Mouse (Mus musculus) kidney, adult 2 months (tissue): ENCODE data around the gene Dennd4a. TPM values are rescaled to one million over a fixed set of nuclear protein-coding genes. Genes with fewer than 3 reads are reported as not detected.

Source experiments
- DNase-seq: peaks from one replicate; pipeline ENCODE4 v3.0.0; 2021
- H3K27ac ChIP-seq: fragments of 200-500 bp; 2 replicates; pipeline ENCODE4 v1.5.1; 2012; ENCODE audit warnings: low read depth, low read length, control low read depth, inconsistent platforms; ENCODE audit not compliant: insufficient read depth
- H3K27me3 ChIP-seq: fragments of 200-500 bp; replicated peaks from 2 replicates; pipeline ENCODE4 v1.6.1; 2012; ENCODE audit warnings: mild to moderate bottlenecking, moderate library complexity, low read length, inconsistent platforms; ENCODE audit not compliant: control insufficient read depth, insufficient read depth
- H3K36me3 ChIP-seq: fragments of 200-500 bp; 2 replicates; pipeline ENCODE4 v1.6.1; 2012; ENCODE audit warnings: mild to moderate bottlenecking, moderate library complexity, low read length, inconsistent platforms; ENCODE audit not compliant: control insufficient read depth, insufficient read depth
- H3K4me1 ChIP-seq: fragments of 200-500 bp; 2 replicates; pipeline ENCODE4 v1.6.1; 2011; ENCODE audit warnings: low read length; ENCODE audit not compliant: control insufficient read depth, insufficient read depth
- H3K4me3 ChIP-seq: fragments of 200-500 bp; 2 replicates; pipeline ENCODE4 v1.5.1; 2011; ENCODE audit warnings: mild to moderate bottlenecking, low read depth, low read length, control low read depth; ENCODE audit not compliant: insufficient read depth
- CTCF ChIP-seq: fragments of 200-500 bp; conservative IDR thresholded peaks from 2 replicates; pipeline ENCODE4 v1.5.1; 2011; ENCODE audit warnings: low read depth, mild to moderate bottlenecking, control low read depth, low read length, moderate library complexity, mixed read lengths; ENCODE audit not compliant: insufficient read depth, insufficient read length
- POLR2A ChIP-seq: fragments of 200-500 bp; IDR thresholded peaks from one replicate; pipeline ENCODE4 v1.6.1; 2011; ENCODE audit warnings: low read depth, low read length, control low read depth
- WGBS: fragments of 180-500 bp; shearing (Covaris S2); methylation state at CpG from one replicate; pipeline ENCODE4 v1.1.7; 2018; 5-methylcytosine and 5-hydroxymethylcytosine counted together
- polyA plus RNA-seq: library from polyadenylated mRNA; depleted of rRNA; stranded (reverse); fragments of >200 nt; gene quantifications from 2 replicates; pipeline ENCODE4 v1.2.3, GENCODE M21; 2012

Dennd4a gene
- polyA plus RNA-seq, 1 experiment = 5.1 TPM

GRCm38 (mm10) chr9:64939281-64939680 lies 128.1 kb downstream of the Dennd4a start:
- TF ChIP-seq POLR2A = no peak
- TF ChIP-seq CTCF = no peak
- no peak overlapping the region for H3K4me3 ChIP-seq
- no peaks in the 10 kb centered on the region for H3K27me3 ChIP-seq
- H3K27ac ChIP-seq = no peak overlapping the region
- H3K4me1 ChIP-seq = no peaks in the 10 kb centered on the region
- H3K36me3 ChIP-seq = no peaks in the 10 kb centered on the region
- WGBS = 44% methylated on average over 4 of the region's 4 CpGs
- DNase-seq = no peak

- Histone ChIP-seq H3K4me1 (no peaks in the 10 kb centered on the region), H3K36me3 (no peaks in the 10 kb centered on the region), H3K27ac (no peak overlapping the region), H3K27me3 (no peaks in the 10 kb centered on the region), H3K4me3 (no peak overlapping the region)
- TF ChIP-seq POLR2A (no peak), CTCF (no peak)
- no peak for DNase-seq
- 83% methylated on average over 2 of the region's 2 CpGs for WGBS
These were observed 128.7 kb downstream of the Dennd4a start for GRCm38 (mm10) chr9:64939790-64940189.

- no peak overlapping the region for H3K4me3 ChIP-seq
- no peaks in the 10 kb centered on the region; the same call in 1 of the 2 replicates for H3K4me1 ChIP-seq
- WGBS = 73% methylated on average over 11 of the region's 11 CpGs
- TF ChIP-seq POLR2A (no peak), CTCF (no peak)
- H3K27ac ChIP-seq = no peak overlapping the region
- no peaks in the 10 kb centered on the region for H3K27me3 ChIP-seq
- DNase-seq = no peak
- H3K36me3 ChIP-seq = no peaks in the 10 kb centered on the region
These were observed 129.7 kb downstream of the Dennd4a start for GRCm38 (mm10) chr9:64940731-64941346.

DNA sequence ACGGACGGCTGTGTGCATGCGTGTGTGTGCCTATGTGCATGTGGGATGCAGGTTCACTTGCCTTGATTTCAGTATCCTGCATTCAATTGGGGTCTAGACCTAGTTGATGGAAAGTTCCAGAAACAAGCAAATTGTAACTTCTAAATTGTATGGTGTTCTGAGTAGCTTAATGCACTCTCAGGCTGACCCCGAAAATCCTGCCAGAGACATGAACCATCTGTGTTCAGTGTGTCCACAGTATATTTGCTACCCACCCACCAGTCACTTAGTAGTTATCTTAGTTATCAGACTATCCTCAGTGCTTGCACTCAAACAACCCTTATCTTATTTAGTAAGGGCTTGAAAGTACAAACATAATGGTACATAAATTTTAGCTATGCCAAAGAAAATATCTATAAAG lies 130.5 kb downstream of the Dennd4a start:
- H3K36me3 ChIP-seq = no peaks in the 10 kb centered on the region
- WGBS = 89% methylated on average over 4 of the region's 4 CpGs
- H3K4me1 ChIP-seq = no peaks in the 10 kb centered on the region; the same call in 1 of the 2 replicates
- TF ChIP-seq CTCF (no peak), POLR2A (no peak)
- no peak for DNase-seq
- no peaks in the 10 kb centered on the region for H3K27me3 ChIP-seq
- no peak overlapping the region for H3K27ac ChIP-seq
- H3K4me3 ChIP-seq = no peak overlapping the region

GRCm38 (mm10) chr9:64943997-64944396 lies 132.9 kb downstream of the Dennd4a start:
- Histone ChIP-seq H3K4me3 (no peak overlapping the region), H3K4me1 (no peaks in the 10 kb centered on the region; the same call in 1 of the 2 replicates), H3K27ac (no peak overlapping the region), H3K27me3 (no peaks in the 10 kb centered on the region), H3K36me3 (no peaks in the 10 kb centered on the region)
- no peak for DNase-seq
- TF ChIP-seq CTCF = no peak
- no peak for TF ChIP-seq POLR2A
- 40% methylated on average over 11 of the region's 11 CpGs for WGBS

GRCm38 (mm10) chr9:64947483-64948095 lies 136.4 kb downstream of the Dennd4a start:
- no peak for TF ChIP-seq POLR2A
- TF ChIP-seq CTCF = no peak
- Histone ChIP-seq H3K27me3 (no peaks in the 10 kb centered on the region), H3K27ac (no peak overlapping the region), H3K36me3 (no peaks in the 10 kb centered on the region), H3K4me3 (no peak overlapping the region), H3K4me1 (no peaks in the 10 kb centered on the region; the same call in 1 of the 2 replicates)
- 83% methylated on average over 9 of the region's 9 CpGs for WGBS
- DNase-seq = no peak

DNA sequence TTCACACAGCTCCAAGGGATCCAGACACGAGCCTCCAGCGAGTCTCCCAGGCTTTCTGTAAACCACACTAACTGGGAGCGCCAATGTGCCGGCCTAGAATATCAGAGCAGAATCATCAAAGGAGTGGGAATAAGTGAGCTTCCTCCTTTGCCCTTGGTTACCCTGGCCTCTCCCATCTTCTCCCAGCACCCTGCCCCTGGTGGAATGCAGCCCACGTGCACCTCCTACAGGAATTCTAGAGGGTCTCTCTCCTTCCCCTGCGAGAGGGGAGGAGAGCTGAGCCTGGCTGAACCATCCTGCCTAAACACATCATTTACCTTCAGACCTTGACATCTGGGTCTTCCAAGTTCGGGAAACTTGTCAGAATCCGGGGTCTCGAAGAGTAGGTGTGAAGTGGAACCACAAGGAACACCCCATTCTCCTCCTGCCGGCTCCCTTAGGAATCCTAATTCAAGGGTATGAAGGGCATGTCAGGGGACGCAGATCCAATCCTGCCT lies 140.1 kb downstream of the Dennd4a start, which contains the start of gene Slc24a1:
Gene Slc24a1 (minus strand): TSS at position 447 of the 497 bp plus-strand sequence.
- H3K27ac ChIP-seq = no peak within 1 kb of the TSS
- TF ChIP-seq CTCF (no peak), POLR2A (no peak)
- 46% methylated on average over 11 of the region's 11 CpGs for WGBS

More for the DNA sequence above, 140.1 kb downstream of the Dennd4a start, which contains the start of gene Slc24a1:
- Histone ChIP-seq H3K36me3 (no peaks in the 10 kb centered on the region), H3K27me3 (no peaks in the 10 kb centered on the region), H3K4me3 (no peak within 1 kb of the TSS), H3K4me1 (no peaks in the 10 kb centered on the region)
- DNase-seq = no peak
